Mouse (Mus musculus): ENCODE results near the gene Taok3. TPM values are rescaled to one million over a fixed set of nuclear protein-coding genes. Genes with fewer than 3 reads are reported as not detected.

The Taok3 gene
- total and polyA plus RNA-seq, 3 experiments: 8.3 to 35.0 (median 17.4) TPM

- TF ChIP-seq NELFE (IDR thresholded peaks at IDR 0.05; ENCODE audit: low read depth, low read length) (no peak), TCF12 (IDR thresholded peaks at IDR 0.05; ENCODE audit: low read depth, low read length) (no peak), TBP (conservative IDR thresholded peaks at IDR 0.05; ENCODE audit: low read depth, low read length) (no peak), MAFK (IDR thresholded peaks at IDR 0.05; ENCODE audit: insufficient replicate concordance, low read length) (no peak), JUND (conservative IDR thresholded peaks at IDR 0.05; ENCODE audit: low read depth, low read length) (no peak), MYC (IDR thresholded peaks at IDR 0.05; ENCODE audit: low read depth, low read length) (no peak), PAX5 (IDR thresholded peaks at IDR 0.05; ENCODE audit: low read length) (no peak), RAD21 (IDR thresholded peaks at IDR 0.05; ENCODE audit: low read depth, low read length) (no peak), POLR2A (IDR thresholded peaks at IDR 0.05; ENCODE audit: low read depth, low read length) (no peak), ZMIZ1 (IDR thresholded peaks at IDR 0.05; ENCODE audit: low read depth, low read length) (no peak), ZKSCAN1 (IDR thresholded peaks at IDR 0.05; ENCODE audit: borderline replicate concordance, low read depth, low read length) (no peak), ETS1 (conservative IDR thresholded peaks at IDR 0.05; ENCODE audit: low read depth, low read length) (no peak), CHD1 (IDR thresholded peaks at IDR 0.05; ENCODE audit: low read depth, low read length) (no peak), MAZ (IDR thresholded peaks at IDR 0.05; ENCODE audit: low read depth, low read length) (no peak), ELF1 (IDR thresholded peaks at IDR 0.05; ENCODE audit: low read depth, low read length) (no peak), SIN3A (IDR thresholded peaks at IDR 0.05; ENCODE audit: low read length) (no peak), KAT2A (IDR thresholded peaks at IDR 0.05; ENCODE audit: insufficient replicate concordance, low read length) (no peak), GABPA (IDR thresholded peaks at IDR 0.05; ENCODE audit: insufficient replicate concordance, low read depth, low read length) (no peak), MEF2A (IDR thresholded peaks at IDR 0.05; ENCODE audit: borderline replicate concordance, low read depth, low read length) (no peak), UBTF (IDR thresholded peaks at IDR 0.05; ENCODE audit: low read depth, low read length) (no peak)
- in situ Hi-C loops (cut with MboI; ENCODE audit: low pct_ligation_motif_present, low pct_unique_long_range_greater_than_20kb, low sequenced_read_pairs) (loop anchor here (10.0 kb wide), 1 partner anchor 175 kb away; the partner anchor contains the start of gene Suds3), dilution Hi-C loops (cut with MboI; ENCODE audit: extremely low pct_ligation_motif_present, extremely low pct_unique_long_range_greater_than_20kb, low sequenced_read_pairs) (no loop called here)
- no peak overlapping the region for H3K4me2 ChIP-seq (ENCODE audit: insufficient read depth, low read depth, poor library complexity, severe bottlenecking)
- peaks cover 22% of the 10 kb centered on the region for H3K79me2 ChIP-seq (replicated peaks; ENCODE audit: control insufficient read depth, extremely low read depth, insufficient read depth, poor library complexity, severe bottlenecking)
- no peak overlapping the region for H3K9ac ChIP-seq (ENCODE audit: insufficient read depth, low read depth)
- H3K27ac ChIP-seq (ENCODE audit: insufficient read depth, low read depth): no peak overlapping the region
- H3K9me3 ChIP-seq (replicated peaks; ENCODE audit: low read length): peaks cover 2% of the 10 kb centered on the region
- H3K36me3 ChIP-seq (replicated peaks in 1 of 2; ENCODE audit: control insufficient read depth in 1 of 2, insufficient read depth in 1 of 2, low read length in 1 of 2): peaks cover 10 to 13% of the 10 kb centered on the region in 2 experiments
- H3K4me3 ChIP-seq (replicated peaks in 1 of 3; ENCODE audit: low read depth in 2 of 3, low read length in 2 of 3, poor library complexity in 1 of 3): no peak overlapping the region
- no peak for DNase-seq (ENCODE audit: extremely low read depth)
- H3K27me3 ChIP-seq (replicated peaks): peaks cover 4% of the 10 kb centered on the region
- peaks cover 5 to 23% of the 10 kb centered on the region in 2 experiments for H3K4me1 ChIP-seq (ENCODE audit: control insufficient read depth in 1 of 2, insufficient read depth in 2 of 2)
These were observed 169.7 kb downstream of the Taok3 start for GRCm38 (mm10) chr5:117289646-117290045.

- peaks cover 7 to 9% of the 10 kb centered on the region in 2 experiments for H3K36me3 ChIP-seq (replicated peaks in 1 of 2; ENCODE audit: control insufficient read depth in 1 of 2, insufficient read depth in 1 of 2, low read length in 1 of 2)
- in situ Hi-C loops (cut with MboI; ENCODE audit: low pct_ligation_motif_present, low pct_unique_long_range_greater_than_20kb, low sequenced_read_pairs) (no loop called here), dilution Hi-C loops (cut with MboI; ENCODE audit: extremely low pct_ligation_motif_present, extremely low pct_unique_long_range_greater_than_20kb, low sequenced_read_pairs) (no loop called here)
- no peak overlapping the region for H3K4me3 ChIP-seq (replicated peaks in 1 of 3; ENCODE audit: low read depth in 2 of 3, low read length in 2 of 3, poor library complexity in 1 of 3)
- H3K9me3 ChIP-seq (replicated peaks; ENCODE audit: low read length): peaks cover 2% of the 10 kb centered on the region
- DNase-seq (ENCODE audit: extremely low read depth): no peak
- H3K27ac ChIP-seq (ENCODE audit: insufficient read depth, low read depth): no peak overlapping the region
- no peak overlapping the region for H3K4me2 ChIP-seq (ENCODE audit: insufficient read depth, low read depth, poor library complexity, severe bottlenecking)
- H3K4me1 ChIP-seq (ENCODE audit: control insufficient read depth in 1 of 2, insufficient read depth in 2 of 2): peaks cover 5 to 19% of the 10 kb centered on the region in 2 experiments
- peaks cover 22% of the 10 kb centered on the region for H3K79me2 ChIP-seq (replicated peaks; ENCODE audit: control insufficient read depth, extremely low read depth, insufficient read depth, poor library complexity, severe bottlenecking)
- H3K27me3 ChIP-seq (replicated peaks): peaks cover 4% of the 10 kb centered on the region
- peak; percentile 15 to 38; a peak in 2 of 4 replicates for TF ChIP-seq CTCF (conservative IDR thresholded peaks at IDR 0.05 in 1 of 2, IDR thresholded peaks at IDR 0.05 in 1 of 2; ENCODE audit: low read depth in 2 of 2, low read length in 2 of 2)
- TF ChIP-seq MAZ (IDR thresholded peaks at IDR 0.05; ENCODE audit: low read depth, low read length): no peak
- TF ChIP-seq JUND (conservative IDR thresholded peaks at IDR 0.05; ENCODE audit: low read depth, low read length): no peak
- TF ChIP-seq USF1 (IDR thresholded peaks at IDR 0.05; ENCODE audit: low read depth, low read length): no peak
- TF ChIP-seq ETS1 (conservative IDR thresholded peaks at IDR 0.05; ENCODE audit: low read depth, low read length): no peak
- TF ChIP-seq CHD1 (IDR thresholded peaks at IDR 0.05; ENCODE audit: low read depth, low read length): no peak
- H3K9ac ChIP-seq (ENCODE audit: insufficient read depth, low read depth): no peak overlapping the region
These were observed 170.2 kb downstream of the Taok3 start for GRCm38 (mm10) chr5:117290081-117290480.
